Mouse (Mus musculus) small intestine, adult 2 months (tissue): ENCODE results near the gene Etfb.

Experiments
- CTCF ChIP-seq: fragments of 200-500 bp; IDR thresholded peaks from 2 replicates; pipeline ENCODE4 v1.5.1; 2012; ENCODE audit warnings: low read depth, mild to moderate bottlenecking, control low read depth, inconsistent platforms, low read length, moderate library complexity, mixed read lengths; ENCODE audit not compliant: insufficient replicate concordance, insufficient read length; ENCODE audit errors: extremely low read depth
- POLR2A ChIP-seq: fragments of 200-500 bp; IDR thresholded peaks from 2 replicates; pipeline ENCODE4 v1.6.1; 2012; ENCODE audit warnings: low read depth, mild to moderate bottlenecking, control low read depth, inconsistent platforms, low read length, moderate library complexity

GRCm38 (mm10) chr7:43423991-43424625, 19.8 kb upstream of the Etfb start:
- TF ChIP-seq CTCF: no peak
- TF ChIP-seq POLR2A: no peak
